Mouse (Mus musculus) embryo, embryonic 9.5 days (tissue): ENCODE measurements around the gene Zfp94.

Experiments used
- DNase-seq: peaks from one replicate; pipeline ENCODE4 v3.0.0-alpha.2; 2017; ENCODE audit errors: extremely low spot score

Gene Zfp94

DNA sequence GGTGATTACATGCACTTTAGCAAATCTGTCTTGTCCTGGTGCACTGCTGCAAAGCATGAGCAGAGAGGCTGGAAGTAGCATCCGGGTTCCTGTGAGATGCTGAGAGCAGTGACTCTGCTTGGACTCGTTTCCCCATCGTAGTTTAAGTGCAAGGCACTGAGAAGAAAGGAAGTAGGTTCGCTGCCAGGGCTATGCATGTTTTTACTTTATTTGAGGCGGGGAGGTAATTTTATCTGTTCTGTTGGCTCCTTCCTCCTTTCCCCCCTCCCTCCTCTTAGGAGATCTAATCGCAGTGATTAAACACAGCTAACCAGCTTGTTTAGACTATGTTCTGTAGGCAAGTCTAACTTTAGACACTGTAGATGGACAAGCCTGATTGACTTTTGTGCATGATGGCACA lies 2.5 kb upstream of the Zfp94 start:
- DNase-seq = no peak

DNA sequence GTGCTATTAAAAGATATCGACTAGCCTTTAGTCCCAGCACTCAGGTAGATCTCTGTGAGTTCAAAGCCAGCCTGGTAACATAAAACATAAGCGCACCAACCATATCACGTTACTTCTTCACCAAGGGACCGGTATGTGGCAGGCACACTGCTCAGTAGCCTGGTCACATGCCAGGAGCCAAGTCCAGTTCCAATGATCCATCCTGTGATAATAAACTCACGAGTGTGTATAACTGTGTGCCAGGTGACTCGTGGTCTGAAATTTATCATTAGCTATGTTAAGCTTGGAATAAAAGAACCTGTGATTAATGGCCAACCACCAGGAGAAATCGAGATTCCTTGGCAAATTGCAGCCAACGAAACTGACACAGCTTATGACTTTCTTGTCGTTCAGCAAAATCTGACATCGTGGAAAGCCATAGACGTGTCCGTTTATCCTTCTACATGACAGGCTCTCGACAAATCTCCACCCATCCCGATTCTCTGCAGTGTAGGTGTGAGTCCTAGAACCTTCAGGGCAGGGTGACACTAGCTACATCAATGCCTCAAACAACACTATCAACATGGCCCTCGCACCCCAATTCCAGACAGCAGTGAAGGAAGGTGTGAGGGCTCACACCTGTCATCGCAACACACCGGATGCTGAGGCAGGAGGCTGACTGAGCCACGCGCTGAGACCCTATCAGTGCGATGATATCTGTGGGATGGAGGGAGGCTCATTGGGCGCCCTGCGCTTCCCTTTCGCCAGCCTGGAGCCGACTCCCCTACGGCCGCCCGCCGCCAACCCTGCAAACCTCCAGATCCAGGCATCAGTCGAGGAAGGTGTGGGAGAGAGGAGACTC lies 520 bp downstream of the Zfp94 start:
- DNase-seq = no peak

DNA sequence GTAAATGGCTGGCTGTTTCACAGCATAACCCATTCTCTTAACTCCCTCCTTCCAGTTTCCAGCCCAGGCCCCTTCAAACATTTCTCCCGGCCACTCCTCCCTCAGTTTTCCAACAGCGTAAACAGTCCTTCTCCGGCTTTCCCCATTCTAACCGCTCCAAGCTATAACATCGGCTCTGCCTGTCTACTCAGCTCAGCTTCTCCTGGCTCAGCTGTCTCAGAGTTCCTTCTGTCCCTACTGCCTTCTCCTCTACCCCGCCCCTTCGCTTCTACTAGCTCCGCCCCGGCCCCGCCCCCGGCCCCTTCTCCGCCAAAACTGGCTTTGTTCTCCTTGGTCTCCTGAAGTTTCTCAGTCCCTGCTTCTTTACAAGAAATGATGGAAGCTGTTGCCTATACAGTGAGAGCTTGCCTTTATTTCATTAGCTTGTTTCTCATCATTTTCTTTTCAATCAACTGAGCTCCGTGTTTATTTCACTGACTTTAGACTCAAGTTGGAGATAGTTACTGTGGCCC lies 15.6 kb downstream of the Zfp94 start, which contains the start of gene Zfp61:
Gene Zfp61 (minus strand): TSS at position 462 of the 512 bp plus-strand sequence.
- DNase-seq = peak; percentile 85

DNA sequence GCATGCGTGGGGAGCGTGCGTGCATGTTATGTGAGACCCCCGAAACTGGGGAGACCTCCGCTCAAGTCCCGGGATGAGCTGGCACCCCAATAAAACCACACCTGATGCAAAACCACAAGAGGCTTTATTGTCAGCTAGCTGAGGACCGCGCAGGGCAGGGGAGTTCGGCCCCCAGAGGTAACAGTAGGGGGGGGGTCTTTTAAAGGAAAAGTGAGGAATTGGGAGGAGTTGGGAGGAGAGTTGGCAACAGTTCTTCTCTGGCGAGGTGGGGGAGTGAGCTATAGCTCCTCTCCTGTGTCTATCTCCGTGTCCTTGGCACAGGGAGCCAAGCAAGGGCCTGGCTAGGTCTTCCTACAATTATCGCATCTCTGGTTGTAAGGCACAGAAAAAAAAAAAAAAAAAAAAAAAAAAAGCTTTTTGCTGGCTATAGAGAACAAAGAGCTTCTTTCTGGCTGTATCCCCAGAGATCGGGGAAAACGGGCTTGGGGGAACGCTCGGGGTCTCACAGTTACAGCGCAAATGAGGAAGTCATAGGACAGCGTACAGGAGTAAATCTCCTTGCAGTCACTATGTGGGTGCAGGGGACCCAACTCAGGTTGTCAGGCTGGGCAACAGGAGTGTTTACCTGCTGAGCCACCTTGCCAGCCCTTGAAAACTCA lies 16.5 kb downstream of the Zfp94 start:
- peak; percentile 37 for DNase-seq

DNA sequence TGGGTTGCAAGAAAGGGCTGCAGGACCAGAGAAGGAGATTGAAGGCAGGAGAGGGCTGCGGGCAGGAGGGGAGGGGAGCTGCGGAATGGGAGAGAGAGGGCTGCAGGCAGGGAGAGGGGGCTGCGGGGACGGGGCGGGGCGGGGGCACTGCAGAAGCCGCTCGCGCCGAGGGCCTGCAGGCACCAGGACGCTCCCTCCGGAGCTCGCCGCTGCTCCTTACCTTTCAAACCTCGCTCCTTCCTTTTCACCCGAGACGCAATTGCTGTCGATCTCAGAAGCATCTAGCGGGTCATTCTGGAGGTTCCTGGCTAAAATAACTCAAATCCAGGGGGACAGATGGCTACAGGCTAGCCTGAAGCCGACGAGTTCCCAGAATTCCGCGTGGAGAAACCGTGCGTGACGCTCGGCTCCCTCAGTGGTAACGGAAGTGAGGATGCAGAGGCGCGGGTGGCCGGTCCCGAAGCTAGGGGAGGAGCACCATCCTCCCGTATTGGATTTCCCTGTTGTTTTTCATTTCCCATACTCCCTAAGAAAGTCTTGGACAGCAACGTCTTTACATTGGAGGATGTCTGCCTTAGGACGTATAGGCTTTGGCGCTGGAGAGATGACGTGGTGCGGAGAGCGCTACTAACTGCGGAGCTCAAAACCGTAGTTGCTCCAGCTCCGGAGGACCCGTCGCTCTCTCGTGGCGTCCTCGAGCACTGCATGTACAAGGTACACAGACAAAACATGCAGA lies 17.3 kb downstream of the Zfp94 start:
- DNase-seq = peak; percentile 81

DNA sequence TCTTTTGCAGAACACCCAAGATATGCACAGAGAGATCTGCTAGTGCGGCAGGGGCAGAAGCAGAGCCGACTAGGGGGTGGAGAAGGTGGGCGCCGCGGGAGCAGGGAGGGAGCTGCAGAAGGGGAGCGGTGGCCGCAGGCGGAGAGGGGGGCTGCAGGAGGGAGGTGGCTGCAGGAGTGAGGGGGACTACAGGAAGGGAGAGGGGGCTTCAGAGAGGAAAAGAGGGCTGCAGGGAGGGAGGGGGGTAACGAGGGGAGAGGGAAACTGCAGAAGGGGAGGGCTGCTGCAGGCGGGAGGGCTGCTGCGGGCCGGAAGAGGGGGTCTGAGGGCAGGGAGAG lies 17.9 kb downstream of the Zfp94 start:
- no peak for DNase-seq

DNA sequence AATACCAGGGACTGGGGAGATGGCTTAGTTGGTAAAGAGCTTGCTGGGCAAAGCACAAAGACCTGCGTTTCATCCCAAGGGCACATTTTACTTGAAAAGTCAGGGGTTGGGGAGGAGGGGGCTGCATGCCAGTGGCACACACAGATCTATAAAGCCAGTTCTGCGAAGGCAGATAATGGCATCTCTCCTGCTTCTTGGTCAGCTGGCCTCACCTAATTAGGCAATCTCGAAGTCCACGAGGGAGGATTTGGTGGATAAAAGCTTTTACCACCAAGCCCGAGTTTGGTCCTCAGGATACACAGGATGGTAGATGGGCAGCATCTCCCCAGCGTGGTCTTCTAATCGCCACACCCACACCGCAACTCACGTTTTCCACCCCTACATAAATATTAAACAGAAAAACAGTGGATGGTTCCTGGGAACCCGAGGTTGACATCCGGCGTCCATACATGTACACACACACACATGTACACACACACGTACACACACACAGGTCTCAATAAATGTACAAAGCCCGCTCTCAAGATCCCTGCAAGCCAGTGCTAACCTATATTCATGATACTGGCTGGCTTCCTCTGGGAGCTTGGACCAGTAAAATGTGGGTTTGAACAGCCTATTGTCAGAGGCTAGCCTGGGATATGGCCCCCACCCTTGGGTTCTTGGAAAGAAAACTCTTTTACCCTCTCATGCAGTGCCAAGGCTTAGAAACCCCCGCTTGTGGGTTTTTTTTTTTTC lies 18.9 kb downstream of the Zfp94 start:
- no peak for DNase-seq

DNA sequence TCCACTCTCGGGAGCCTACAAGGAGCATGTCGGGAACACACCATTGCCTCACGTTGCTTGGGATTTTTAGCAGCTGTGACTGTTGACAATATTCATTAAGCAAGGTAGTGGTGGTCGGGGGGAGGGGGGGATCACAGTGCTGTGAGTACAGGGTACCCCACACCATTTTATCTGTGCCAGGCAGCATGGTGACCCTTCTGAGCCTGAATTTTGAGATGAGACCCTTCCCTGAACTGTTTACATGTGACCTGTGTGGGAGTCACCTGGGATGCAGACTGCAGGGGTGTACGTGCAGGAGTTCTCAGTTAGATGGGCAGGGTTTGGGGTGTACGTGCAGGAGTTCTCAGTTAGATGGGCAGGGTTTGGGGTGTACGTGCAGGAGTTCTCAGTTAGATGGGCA lies 20.1 kb downstream of the Zfp94 start:
- no peak for DNase-seq

DNA sequence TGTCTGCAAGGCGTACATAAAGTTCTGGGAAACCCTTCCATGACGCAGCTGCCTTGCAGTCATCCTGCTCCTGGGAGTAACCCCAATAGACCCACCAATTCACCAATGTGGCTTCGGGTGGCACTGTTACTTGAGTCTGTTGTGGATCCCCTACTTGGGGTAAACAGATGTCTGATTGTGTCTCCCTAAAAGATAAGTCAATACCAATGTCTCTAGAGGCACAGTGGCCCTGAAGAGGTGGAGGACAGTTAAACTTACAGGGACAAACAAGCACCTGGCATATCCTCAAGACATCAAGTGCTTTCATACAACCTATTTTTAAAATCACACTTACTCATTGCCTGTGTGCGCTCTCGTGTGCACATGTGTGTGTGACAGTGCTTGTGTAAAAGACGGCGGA lies 21.1 kb downstream of the Zfp94 start:
- no peak for DNase-seq

DNA sequence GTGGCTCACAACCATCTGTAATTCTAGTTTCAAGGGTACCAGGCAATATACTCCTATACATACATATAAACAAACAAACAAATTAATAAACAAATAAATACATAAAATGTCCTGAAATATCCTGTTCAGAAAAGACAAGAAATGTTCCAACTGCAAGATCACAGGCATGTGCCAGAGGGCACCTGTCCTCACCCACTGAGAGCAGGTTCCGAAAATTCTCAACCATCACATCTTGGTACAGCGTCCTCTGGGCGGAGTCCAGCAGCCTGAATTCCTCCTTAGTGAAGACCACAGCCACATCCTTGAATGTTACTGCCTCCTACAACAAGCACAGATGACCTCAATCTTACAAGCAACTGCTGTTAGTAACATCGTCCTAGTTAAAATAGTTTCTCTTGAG lies 21.7 kb downstream of the Zfp94 start:
- DNase-seq = no peak

DNA sequence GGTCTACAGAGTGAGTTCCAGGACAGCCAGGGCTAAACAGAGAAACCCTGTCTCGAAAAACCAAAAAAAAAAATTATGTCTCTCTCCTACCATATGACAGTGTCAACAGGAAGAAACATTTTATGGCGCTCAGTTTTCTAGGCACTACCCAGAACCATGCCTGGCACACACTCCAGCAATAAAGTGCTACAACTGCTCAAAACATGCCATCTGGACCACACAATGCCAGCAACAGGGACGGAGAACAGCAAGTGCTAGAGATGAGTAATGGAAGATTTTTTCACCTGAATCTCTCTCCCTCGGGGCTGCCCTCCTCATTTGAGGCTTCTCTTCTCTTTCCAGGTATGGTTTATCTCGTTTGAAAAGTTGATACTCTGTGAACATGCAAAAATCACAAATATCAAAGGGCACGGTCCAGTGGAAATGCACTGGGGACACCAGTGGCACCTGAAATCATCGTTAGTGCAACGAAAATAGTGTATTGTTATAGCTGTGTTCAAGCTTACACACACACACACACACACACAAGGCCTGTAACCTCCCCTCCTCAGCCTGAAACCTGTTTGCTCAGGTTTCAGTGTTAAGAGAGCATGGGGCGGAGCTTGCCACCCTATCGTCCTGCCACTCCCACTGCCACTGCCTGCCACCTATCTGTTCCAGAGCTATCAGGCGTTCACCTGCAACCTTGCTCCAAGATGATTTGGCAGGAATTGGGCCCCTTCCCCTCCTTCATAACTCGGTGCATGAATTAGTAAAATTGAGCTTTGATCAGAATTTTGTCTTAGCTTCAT lies 23.2 kb downstream of the Zfp94 start:
- DNase-seq = no peak

DNA sequence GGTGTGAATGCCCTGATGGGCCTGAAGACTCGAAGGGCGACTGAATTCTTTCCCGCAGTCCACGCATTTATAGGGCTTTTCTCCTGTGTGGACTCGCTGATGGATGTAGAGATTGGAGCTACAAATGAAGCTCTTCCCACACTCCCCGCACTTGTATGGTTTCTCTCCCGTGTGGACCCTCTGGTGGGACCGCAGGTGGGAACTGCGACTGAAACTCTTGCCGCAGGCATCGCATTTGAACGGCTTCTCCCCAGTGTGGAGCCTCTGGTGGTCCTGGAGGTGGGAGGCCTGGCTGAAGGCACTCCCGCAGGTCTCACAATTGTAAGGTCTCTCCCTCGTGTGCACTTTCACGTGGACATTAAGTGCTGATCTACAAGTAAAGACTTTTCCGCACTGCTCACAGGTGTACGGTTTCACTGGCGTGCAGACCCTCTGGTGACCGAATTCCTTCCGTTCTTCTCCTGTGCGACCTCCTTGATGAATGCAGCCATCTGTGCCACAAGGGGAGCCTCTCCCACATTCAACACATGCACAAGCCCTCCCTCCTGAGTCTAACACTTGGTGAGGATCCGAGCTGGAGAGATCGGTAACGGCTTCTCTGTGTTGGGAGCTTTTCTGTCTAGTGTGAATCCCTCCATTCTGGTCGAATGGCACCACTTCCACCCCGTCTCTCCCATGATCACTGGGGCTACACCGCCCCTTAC lies 24.9 kb downstream of the Zfp94 start:
- no peak for DNase-seq

DNA sequence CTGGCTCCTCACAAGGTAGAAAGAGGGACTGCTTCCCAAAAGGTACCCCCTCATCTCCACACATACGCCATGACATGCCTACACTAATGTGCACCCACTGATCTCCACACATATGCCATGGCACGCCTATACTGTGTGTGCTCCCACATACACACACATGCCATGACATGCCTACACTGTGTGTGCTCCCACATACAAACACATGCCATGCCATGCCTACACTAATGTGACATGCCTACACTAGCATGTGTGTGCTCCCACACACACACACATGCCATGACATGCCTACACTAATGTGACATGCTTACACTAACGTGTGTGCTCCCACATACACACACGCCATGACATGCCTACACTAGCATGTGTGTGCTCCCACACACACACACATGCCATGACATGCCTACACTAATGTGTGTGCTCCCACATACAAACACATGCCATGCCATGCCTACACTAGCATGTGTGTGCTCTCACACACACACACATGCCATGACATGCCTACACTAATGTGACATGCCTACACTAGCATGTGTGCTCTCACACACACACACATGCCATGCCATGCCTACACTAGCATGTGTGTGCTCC lies 26.3 kb downstream of the Zfp94 start:
- no peak for DNase-seq

DNA sequence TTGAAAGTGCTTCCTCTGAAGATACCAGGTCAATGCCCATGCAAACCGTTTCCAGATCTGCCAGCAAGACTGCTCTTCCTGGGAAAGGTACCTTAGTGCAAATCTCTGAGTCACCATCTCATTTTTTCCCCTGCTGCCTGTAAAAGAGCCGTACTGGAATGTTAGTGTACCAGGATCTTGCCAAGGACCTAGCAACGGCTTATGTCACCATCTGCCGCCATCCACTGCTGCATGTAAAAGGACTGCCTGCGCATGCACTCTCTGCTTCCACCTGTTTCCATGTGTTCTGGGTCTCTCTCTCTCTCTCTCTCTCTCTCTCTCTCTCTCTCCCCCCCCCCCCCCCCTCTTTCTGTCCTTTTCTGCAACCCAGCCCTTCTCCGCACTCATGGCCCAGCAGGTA lies 28.0 kb downstream of the Zfp94 start:
- DNase-seq = no peak

DNA sequence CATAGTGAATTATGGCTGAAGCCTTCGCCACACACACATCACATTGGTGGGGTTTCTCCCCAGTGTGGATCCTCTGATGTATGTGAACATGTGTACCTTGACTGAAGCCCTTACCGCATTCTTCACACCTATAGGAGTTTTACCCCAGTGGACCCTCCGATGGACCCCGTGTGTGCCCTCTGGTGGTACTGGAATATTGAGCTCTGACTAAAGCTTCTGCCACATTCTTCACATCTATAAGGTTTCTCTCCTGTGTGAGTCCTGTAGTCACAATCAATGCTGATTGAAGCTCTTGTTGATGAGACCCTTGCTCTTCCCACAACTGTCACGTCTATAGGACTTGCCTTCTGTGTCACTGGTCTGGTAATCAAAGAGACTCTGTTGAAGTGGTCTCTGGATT lies 28.8 kb downstream of the Zfp94 start:
- DNase-seq = no peak

DNA sequence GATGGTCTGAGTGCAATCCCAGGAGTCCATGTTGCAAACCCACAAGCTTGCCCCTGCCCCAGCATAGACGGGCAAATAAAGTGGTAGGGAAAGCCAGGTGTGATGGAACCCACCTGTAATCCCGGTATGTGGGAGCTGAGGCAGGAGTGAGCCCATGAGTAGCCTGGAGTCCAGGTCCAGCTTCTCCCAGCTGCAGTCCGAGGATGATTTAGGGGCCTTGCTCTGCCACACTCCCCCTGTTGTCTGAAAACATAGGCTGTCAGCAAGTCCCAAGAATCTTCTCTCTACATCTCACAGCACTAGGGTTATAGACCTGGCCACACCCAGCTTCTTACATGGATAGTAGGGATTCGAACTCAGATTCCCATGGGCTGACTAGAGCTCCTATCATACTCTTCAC lies 29.6 kb downstream of the Zfp94 start:
- no peak for DNase-seq

DNA sequence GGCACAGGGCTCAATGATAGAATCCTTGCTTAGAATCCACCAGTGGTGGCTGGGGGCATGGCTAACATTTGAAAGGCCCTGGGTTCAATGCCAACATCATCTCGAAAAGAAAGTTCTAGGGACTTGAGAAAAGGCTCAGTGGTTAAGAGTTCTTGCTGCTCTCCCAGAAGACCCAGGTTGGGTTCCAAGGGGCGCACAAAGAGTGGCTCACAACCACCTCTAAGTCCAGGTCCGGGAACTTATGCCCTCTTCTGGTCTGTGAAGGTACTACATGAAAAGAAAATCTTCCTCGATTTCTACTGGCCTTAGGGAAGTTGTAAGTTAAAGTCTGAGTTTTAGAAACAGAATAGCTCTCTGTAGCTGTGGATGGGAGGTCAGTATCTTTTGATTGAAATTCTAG lies 30.4 kb downstream of the Zfp94 start:
- DNase-seq = no peak

DNA sequence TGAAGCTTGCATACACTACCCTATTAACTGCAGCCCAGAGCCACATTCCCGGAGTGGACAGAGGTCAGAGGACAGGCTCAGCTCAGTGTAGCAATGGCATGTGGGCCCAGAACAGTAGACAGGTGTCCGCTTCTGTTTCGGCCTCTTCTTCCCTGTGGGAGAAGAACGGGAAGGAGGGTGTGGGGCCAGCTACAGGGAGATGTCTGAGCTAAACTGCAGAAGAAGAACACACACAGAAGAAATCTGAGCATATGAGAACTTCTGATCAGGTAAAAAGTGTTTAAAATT lies 35.7 kb downstream of the Zfp94 start:
- DNase-seq = no peak

DNA sequence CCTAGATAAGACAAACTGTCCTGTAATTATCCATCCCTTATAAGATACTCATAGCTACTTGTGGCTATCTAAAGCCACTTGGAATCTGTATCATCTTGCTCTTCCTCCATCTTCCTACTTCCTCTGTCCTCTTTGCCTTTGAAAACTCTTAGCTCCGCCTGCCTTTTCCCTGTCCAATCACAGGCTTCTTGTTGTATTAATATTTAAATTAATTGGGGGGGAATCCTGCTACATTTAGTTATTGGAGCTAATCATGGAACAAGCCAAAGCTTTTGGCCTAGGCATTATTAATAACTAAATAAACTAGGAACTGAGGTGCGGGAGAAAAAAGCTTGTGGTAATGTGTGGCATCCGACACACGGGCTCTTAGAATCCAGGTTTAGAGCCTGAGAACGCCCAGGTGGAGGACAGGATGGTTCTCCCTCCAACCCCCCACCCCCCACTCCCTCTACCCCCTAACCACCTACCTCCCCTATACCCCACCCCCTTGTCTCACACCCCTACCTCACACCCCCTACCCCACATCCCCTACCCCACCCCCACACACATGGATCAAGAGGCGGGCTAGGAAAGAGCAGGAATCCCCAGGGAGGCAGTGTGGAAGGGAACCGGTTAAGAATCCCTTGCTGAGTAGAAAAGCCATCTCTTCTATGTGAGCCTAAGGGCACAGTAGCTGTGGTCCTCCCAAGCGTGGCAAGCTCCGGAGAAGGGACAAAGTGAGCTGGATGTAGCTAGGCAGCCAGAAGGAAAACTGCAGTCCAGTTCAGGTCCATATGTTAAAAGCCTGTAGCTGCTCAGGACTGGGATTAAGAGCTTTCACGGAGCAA lies 36.2 kb downstream of the Zfp94 start:
- DNase-seq = no peak
